Mouse (Mus musculus) limb, embryonic 11.5 days (tissue): ENCODE data around the gene Dgkz. TPM values are rescaled to one million over a fixed set of nuclear protein-coding genes. Genes with fewer than 3 reads are reported as not detected.

Source experiments
- ATAC-seq: fragments of 200-750 bp; cut with Nextera tagmentation; 2 replicates; pipeline ENCODE4 v1.8.0; 2017; ENCODE audit warnings: low read depth; ENCODE audit not compliant: insufficient number of reproducible peaks, low FRiP score, low TSS enrichment
- DNase-seq: peaks from one replicate; pipeline ENCODE4 v3.0.0-alpha.2; 2015; ENCODE audit warnings: low spot score
- H3K27ac ChIP-seq: fragments of 300-500 bp; sonication (generic); replicated peaks from 2 replicates; pipeline ENCODE4 v1.5.1; 2014; ENCODE audit warnings: low read depth, mild to moderate bottlenecking, low read length
- H3K27me3 ChIP-seq: fragments of 300-500 bp; sonication (generic); 2 replicates; pipeline ENCODE4 v1.6.1; 2014; ENCODE audit warnings: mild to moderate bottlenecking, low read length, mixed read lengths; ENCODE audit not compliant: control insufficient read depth, insufficient read depth
- H3K36me3 ChIP-seq: fragments of 300-500 bp; sonication (generic); 2 replicates; pipeline ENCODE4 v1.6.1; 2014; ENCODE audit warnings: mild to moderate bottlenecking, low read length, moderate library complexity, mixed read lengths; ENCODE audit not compliant: control insufficient read depth, insufficient read depth
- H3K4me1 ChIP-seq: fragments of 300-500 bp; sonication (generic); 2 replicates; pipeline ENCODE4 v1.6.1; 2014; ENCODE audit warnings: low read length, mixed read lengths; ENCODE audit not compliant: control insufficient read depth, insufficient read depth
- H3K4me2 ChIP-seq: fragments of 300-500 bp; sonication (generic); 2 replicates; pipeline ENCODE4 v1.6.1; 2014; ENCODE audit warnings: low read depth, mild to moderate bottlenecking, moderate library complexity; ENCODE audit not compliant: severe bottlenecking
- H3K4me3 ChIP-seq: fragments of 300-500 bp; sonication (generic); 2 replicates; pipeline ENCODE4 v1.5.1; 2014; ENCODE audit warnings: low read depth, low read length
- H3K9ac ChIP-seq: fragments of 300-500 bp; sonication (generic); 2 replicates; pipeline ENCODE4 v1.6.1; 2014; ENCODE audit warnings: mild to moderate bottlenecking, low read length
- H3K9me3 ChIP-seq: fragments of 300-500 bp; sonication (generic); 2 replicates; pipeline ENCODE4 v1.6.1; 2016; ENCODE audit warnings: low read length; ENCODE audit not compliant: control insufficient read depth
- WGBS: fragments of 180-500 bp; shearing (Covaris S2); extraction: QIAGEN DNeasy Blood & Tissue Kit; methylation state at CpG from one replicate; pipeline ENCODE4 v1.1.7; 2014; 5-methylcytosine and 5-hydroxymethylcytosine counted together
- polyA plus RNA-seq: library from polyadenylated mRNA; unstranded; fragments of >200 nt; fragmentation: Nextera tagmentation; extraction: Ambion mirVana; gene quantifications from 2 replicates; pipeline ENCODE4 v1.2.1, GENCODE M21; 2014

Gene Dgkz
- polyA plus RNA-seq, 1 experiment from 2014 or later: 36.9 TPM

GRCm38 (mm10) chr2:91961901-91962761, 13.5 kb downstream of the Dgkz start:
- Histone ChIP-seq H3K4me1 (peaks cover 21% of the 10 kb centered on the region), H3K27ac (no peak overlapping the region), H3K27me3 (no peaks in the 10 kb centered on the region), H3K4me2 (peak overlapping the region; percentile 90), H3K9me3 (no peaks in the 10 kb centered on the region), H3K4me3 (peak overlapping the region; percentile 89), H3K9ac (peak overlapping the region; percentile 39; the same call in 1 of the 2 replicates), H3K36me3 (no peaks in the 10 kb centered on the region)
- 55% methylated on average over 4 of the region's 4 CpGs for WGBS
- ATAC-seq: no peak
- DNase-seq: no peak

- Histone ChIP-seq H3K27ac (no peak overlapping the region), H3K36me3 (no peaks in the 10 kb centered on the region), H3K4me2 (no peak overlapping the region), H3K9ac (no peak overlapping the region), H3K9me3 (no peaks in the 10 kb centered on the region), H3K27me3 (no peaks in the 10 kb centered on the region), H3K4me1 (peaks cover 17% of the 10 kb centered on the region), H3K4me3 (no peak overlapping the region)
- ATAC-seq: no peak
- no peak for DNase-seq
- 92% methylated on average over 5 of the region's 5 CpGs for WGBS
Observed at GRCm38 (mm10) chr2:91960459-91960858, 15.2 kb downstream of the Dgkz start.

- WGBS: 83% methylated on average over 11 of the region's 11 CpGs
- ATAC-seq (no peak), DNase-seq (no peak)
- peaks cover 14% of the 10 kb centered on the region for H3K4me1 ChIP-seq
- H3K9me3 ChIP-seq: no peaks in the 10 kb centered on the region
- H3K4me3 ChIP-seq: no peak overlapping the region
- no peaks in the 10 kb centered on the region for H3K27me3 ChIP-seq
- H3K27ac ChIP-seq: no peak overlapping the region
- no peaks in the 10 kb centered on the region for H3K36me3 ChIP-seq
- H3K4me2 ChIP-seq: no peak overlapping the region
- no peak overlapping the region for H3K9ac ChIP-seq
Observed at GRCm38 (mm10) chr2:91959544-91960410, 15.9 kb downstream of the Dgkz start.

GRCm38 (mm10) chr2:91958701-91959457, 16.8 kb downstream of the Dgkz start:
- peaks cover 14% of the 10 kb centered on the region for H3K4me1 ChIP-seq

GRCm38 (mm10) chr2:91958049-91958448, 17.6 kb downstream of the Dgkz start:
- no peaks in the 10 kb centered on the region for H3K9me3 ChIP-seq
- H3K4me2 ChIP-seq: no peak overlapping the region
- ATAC-seq (no peak), DNase-seq (no peak)
- no peak overlapping the region for H3K27ac ChIP-seq
- no peak overlapping the region for H3K9ac ChIP-seq
- H3K4me1 ChIP-seq: peaks cover 12% of the 10 kb centered on the region
- WGBS: 86% methylated on average over 8 of the region's 8 CpGs
- H3K27me3 ChIP-seq: no peaks in the 10 kb centered on the region
- no peaks in the 10 kb centered on the region for H3K36me3 ChIP-seq
- no peak overlapping the region for H3K4me3 ChIP-seq

More at GRCm38 (mm10) chr2:91958701-91959457, 16.8 kb downstream of the Dgkz start:
- no peaks in the 10 kb centered on the region for H3K36me3 ChIP-seq
- no peak overlapping the region for H3K4me2 ChIP-seq
- H3K27me3 ChIP-seq: no peaks in the 10 kb centered on the region
- H3K27ac ChIP-seq: no peak overlapping the region
- ATAC-seq: no peak
- no peak overlapping the region for H3K9ac ChIP-seq
- 45% methylated on average over 10 of the region's 10 CpGs for WGBS
- no peaks in the 10 kb centered on the region for H3K9me3 ChIP-seq
- DNase-seq: peak; percentile 60
- H3K4me3 ChIP-seq: no peak overlapping the region

GRCm38 (mm10) chr2:91957096-91957495, 18.6 kb downstream of the Dgkz start:
- Histone ChIP-seq H3K27ac (no peak overlapping the region), H3K9me3 (no peaks in the 10 kb centered on the region), H3K36me3 (no peaks in the 10 kb centered on the region), H3K4me2 (no peak overlapping the region), H3K27me3 (no peaks in the 10 kb centered on the region), H3K9ac (no peak overlapping the region), H3K4me3 (no peak overlapping the region), H3K4me1 (peaks cover 5% of the 10 kb centered on the region)
- DNase-seq: no peak
- no peak for ATAC-seq
- 57% methylated on average over 4 of the region's 4 CpGs for WGBS

GRCm38 (mm10) chr2:91955875-91956274, 19.8 kb downstream of the Dgkz start:
- H3K4me1 ChIP-seq: no peaks in the 10 kb centered on the region; the same call in 1 of the 2 replicates
- no peak overlapping the region for H3K4me3 ChIP-seq
- WGBS: 82% methylated on average over 6 of the region's 6 CpGs
- DNase-seq (no peak), ATAC-seq (no peak)
- H3K4me2 ChIP-seq: no peak overlapping the region
- no peaks in the 10 kb centered on the region for H3K36me3 ChIP-seq
- H3K9me3 ChIP-seq: no peaks in the 10 kb centered on the region
- no peak overlapping the region for H3K27ac ChIP-seq
- no peaks in the 10 kb centered on the region for H3K27me3 ChIP-seq
- no peak overlapping the region for H3K9ac ChIP-seq

- no peaks in the 10 kb centered on the region for H3K27me3 ChIP-seq
- H3K36me3 ChIP-seq: no peaks in the 10 kb centered on the region
- H3K27ac ChIP-seq: no peak overlapping the region
- peaks cover 7% of the 10 kb centered on the region for H3K4me1 ChIP-seq
- H3K9me3 ChIP-seq: no peaks in the 10 kb centered on the region
- no peak overlapping the region for H3K4me3 ChIP-seq
- WGBS: 92% methylated on average over 4 of the region's 4 CpGs
- ATAC-seq (no peak), DNase-seq (no peak)
- no peak overlapping the region for H3K4me2 ChIP-seq
- H3K9ac ChIP-seq: no peak overlapping the region
Observed at GRCm38 (mm10) chr2:91955121-91955591, 20.5 kb downstream of the Dgkz start.
